Mouse (Mus musculus) testis, adult 2 months (tissue): Measurements from ENCODE around the gene Mphosph8.

Experiments used
- CTCF ChIP-seq: fragments of 200-500 bp; IDR thresholded peaks from 2 replicates; pipeline ENCODE4 v1.5.1; 2012; ENCODE audit warnings: low read depth, mild to moderate bottlenecking, inconsistent platforms, low read length, moderate library complexity; ENCODE audit not compliant: control insufficient read depth, insufficient read depth, insufficient replicate concordance
- POLR2A ChIP-seq: fragments of 200-500 bp; IDR thresholded peaks from 2 replicates; pipeline ENCODE4 v1.6.1; 2012; ENCODE audit warnings: low read depth, mild to moderate bottlenecking, inconsistent platforms, low read length, moderate library complexity; ENCODE audit not compliant: control insufficient read depth

DNA sequence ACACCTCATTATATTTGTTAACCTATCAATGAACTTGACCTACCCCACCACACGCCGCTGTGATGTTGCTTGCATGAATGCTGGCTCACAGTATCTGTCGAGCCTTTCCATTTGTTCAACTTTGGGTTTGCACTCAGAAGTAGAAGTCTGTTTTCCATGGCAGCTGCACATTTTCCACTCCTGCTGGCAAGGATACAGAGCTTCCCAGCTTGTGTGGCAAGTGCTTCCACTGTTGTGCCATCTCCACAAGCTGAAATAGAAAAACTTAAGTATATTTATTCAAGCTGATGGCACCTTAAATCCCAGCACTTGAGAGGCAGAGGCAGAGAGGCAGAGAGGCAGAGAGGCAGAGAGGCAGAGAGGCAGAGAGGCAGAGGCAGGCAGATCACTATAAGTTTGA is 39.7 kb upstream of the Mphosph8 start:
- TF ChIP-seq POLR2A (no peak), CTCF (no peak)
